Mouse (Mus musculus): ENCODE measurements around the gene Akap5.

Gene Akap5

GRCm38 (mm10) chr12:76324679-76325431, at the start of gene Akap5:
Gene Akap5 (plus strand): TSS chr12:76324891.
- no peak for DNase-seq (ENCODE audit: low spot score)

GRCm38 (mm10) chr12:76278209-76278608, 46.5 kb upstream of the Akap5 start:
- no peak for DNase-seq (ENCODE audit: low spot score)

- DNase-seq (ENCODE audit: low spot score): no peak
These were observed 44.1 kb upstream of the Akap5 start for GRCm38 (mm10) chr12:76280556-76280955.

- DNase-seq (ENCODE audit: low spot score): no peak
These were observed 43.5 kb upstream of the Akap5 start for GRCm38 (mm10) chr12:76281111-76281660.

GRCm38 (mm10) chr12:76282132-76282531, 42.6 kb upstream of the Akap5 start:
- no peak for DNase-seq (ENCODE audit: low spot score)

- DNase-seq (ENCODE audit: low spot score): no peak
These were observed 42.0 kb upstream of the Akap5 start for GRCm38 (mm10) chr12:76282532-76283173.

GRCm38 (mm10) chr12:76285418-76285817, 39.3 kb upstream of the Akap5 start:
- no peak for DNase-seq (ENCODE audit: low spot score)

GRCm38 (mm10) chr12:76287986-76288385, 36.7 kb upstream of the Akap5 start:
- no peak for DNase-seq (ENCODE audit: low spot score)

- no peak for DNase-seq (ENCODE audit: low spot score)
These were observed 36.2 kb upstream of the Akap5 start for GRCm38 (mm10) chr12:76288494-76288893.

GRCm38 (mm10) chr12:76289428-76289827, 35.3 kb upstream of the Akap5 start:
- DNase-seq (ENCODE audit: low spot score): no peak

GRCm38 (mm10) chr12:76290271-76290670, 34.4 kb upstream of the Akap5 start:
- DNase-seq (ENCODE audit: low spot score): no peak

GRCm38 (mm10) chr12:76293192-76293591, 31.5 kb upstream of the Akap5 start:
- DNase-seq (ENCODE audit: low spot score): no peak

GRCm38 (mm10) chr12:76297830-76298229, 26.9 kb upstream of the Akap5 start:
- DNase-seq (ENCODE audit: low spot score): no peak

- no peak for DNase-seq (ENCODE audit: low spot score)
These were observed 25.3 kb upstream of the Akap5 start for GRCm38 (mm10) chr12:76299361-76299906.

GRCm38 (mm10) chr12:76300367-76300766, 24.3 kb upstream of the Akap5 start:
- no peak for DNase-seq (ENCODE audit: low spot score)

- DNase-seq (ENCODE audit: low spot score): no peak
These were observed 21.2 kb upstream of the Akap5 start for GRCm38 (mm10) chr12:76303474-76303873.

GRCm38 (mm10) chr12:76304199-76304598, 20.5 kb upstream of the Akap5 start:
- no peak for DNase-seq (ENCODE audit: low spot score)

GRCm38 (mm10) chr12:76305107-76305506, 19.6 kb upstream of the Akap5 start:
- no peak for DNase-seq (ENCODE audit: low spot score)

GRCm38 (mm10) chr12:76306852-76307561, 17.7 kb upstream of the Akap5 start:
- DNase-seq (ENCODE audit: low spot score): no peak

- DNase-seq (ENCODE audit: low spot score): no peak
These were observed 16.7 kb upstream of the Akap5 start for GRCm38 (mm10) chr12:76307964-76308363.

- no peak for DNase-seq (ENCODE audit: low spot score)
These were observed 16.3 kb upstream of the Akap5 start for GRCm38 (mm10) chr12:76308436-76308835.

- no peak for DNase-seq (ENCODE audit: low spot score)
These were observed 14.7 kb upstream of the Akap5 start for GRCm38 (mm10) chr12:76310007-76310406.

Measured in urinary bladder, postnatal 10 days (tissue).